In the genomic region with DNA sequence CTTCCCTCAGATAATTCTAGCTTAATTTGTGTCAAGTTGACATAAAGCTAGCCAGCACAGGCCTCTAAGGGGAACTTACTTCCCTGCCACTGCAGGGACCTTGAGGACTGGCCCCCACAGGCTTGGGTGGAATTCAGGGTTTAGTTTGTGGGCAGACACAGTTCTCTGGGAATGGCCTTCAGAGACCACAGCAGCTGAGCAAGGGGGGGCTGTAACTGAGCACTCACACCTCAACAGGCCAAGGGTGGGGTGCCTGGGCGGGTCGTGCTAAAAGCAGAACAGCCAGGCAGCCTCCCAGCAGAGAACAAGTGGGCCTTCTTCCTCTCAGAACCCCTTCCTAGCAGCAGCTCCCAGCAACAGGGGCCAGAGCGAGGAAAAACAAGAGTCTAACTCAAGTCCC, we compare ENCODE assay signal across 17 mouse cellular contexts. TPM values are rescaled to one million over a fixed set of nuclear protein-coding genes. Genes with fewer than 3 reads are reported as not detected.
A peak's percentile ranks its signal among the peaks of the same experiment; 100 is the strongest.
DNase-seq lines count a peak whose midpoint lies in the region; ATAC-seq and TF ChIP-seq lines count a peak whose summit lies in the region.
"Had no signal": no experiment of that assay in that cellular context is flagged by ENCODE, and none has a peak within 500 bp of the region (broad histone marks: within the 10 kb centered on the region; RNA-seq: fewer than 3 reads in every experiment).

No protein-coding gene starts in this region.

- no peak overlapping the region for H3K9ac ChIP-seq in embryonic facial prominence, embryonic 14.5 days (ENCODE audit: low read depth, low read length)
- H3K9ac ChIP-seq in limb, embryonic 14.5 days (ENCODE audit: low read depth, low read length, severe bottlenecking) = no peak overlapping the region
- H3K9ac ChIP-seq: forebrain, embryonic 15.5 days; heart, embryonic 12.5 days; hindbrain, embryonic 12.5 days had no signal

- H3ac ChIP-seq in myocyte (ENCODE audit: control insufficient read depth, insufficient read length) = no peak overlapping the region

- H3K79me2 ChIP-seq in myocyte (ENCODE audit: control insufficient read depth, insufficient read depth) = no peaks in the 10 kb centered on the region

- ATAC-seq in embryonic facial prominence, embryonic 14.5 days (ENCODE audit: low read depth) = peak; percentile 53; the same call in 1 of the 2 replicates
- ATAC-seq in limb, embryonic 14.5 days (ENCODE audit: low FRiP score, low read depth) = 0 out of 2 replicates have a peak, but pooled peaks have one; percentile 30
- ATAC-seq: forebrain, embryonic 15.5 days; hindbrain, postnatal 0 days had no signal

- no peak overlapping the region for H3K27ac ChIP-seq in embryonic facial prominence, embryonic 14.5 days (replicated peaks; ENCODE audit: low read depth, low read length)
- H3K27ac ChIP-seq in limb, embryonic 14.5 days (replicated peaks; ENCODE audit: low read depth, low read length) = no peak overlapping the region
- H3K27ac ChIP-seq: forebrain, embryonic 15.5 days; heart, adult 2 months; hindbrain, embryonic 12.5 days; hindbrain, postnatal 0 days had no signal

- H3K27me3 ChIP-seq in embryonic facial prominence, embryonic 14.5 days (replicated peaks; ENCODE audit: control insufficient read depth, insufficient read depth, low read length) = no peaks in the 10 kb centered on the region
- H3K27me3 ChIP-seq in limb, embryonic 14.5 days (ENCODE audit: control insufficient read depth, insufficient read depth, low read length) = no peaks in the 10 kb centered on the region
- H3K27me3 ChIP-seq in myocyte (ENCODE audit: control insufficient read depth, insufficient read depth, insufficient read length) = no peaks in the 10 kb centered on the region
- H3K27me3 ChIP-seq: forebrain, embryonic 15.5 days; heart, embryonic 12.5 days; hindbrain, embryonic 12.5 days had no signal

- TF ChIP-seq POLR2A in limb, embryonic 14.5 days (IDR thresholded peaks at IDR 0.05; ENCODE audit: borderline replicate concordance, extremely low read depth, insufficient read depth, insufficient read length) = no peak
- no peak for TF ChIP-seq POLR2A in myocyte (IDR thresholded peaks at IDR 0.05; ENCODE audit: insufficient read length, low read depth)

- no peak overlapping the region for H3K4me2 ChIP-seq in embryonic facial prominence, embryonic 14.5 days (ENCODE audit: low read depth, low read length)
- no peak overlapping the region for H3K4me2 ChIP-seq in limb, embryonic 14.5 days (replicated peaks; ENCODE audit: low read depth, low read length, severe bottlenecking)
- no peak overlapping the region for H3K4me2 ChIP-seq in myocyte (ENCODE audit: low read depth)
- H3K4me2 ChIP-seq: forebrain, embryonic 15.5 days; heart, embryonic 12.5 days; hindbrain, embryonic 12.5 days had no signal

- H3K4me3 ChIP-seq in embryonic facial prominence, embryonic 14.5 days (ENCODE audit: low read depth, low read length) = no peak overlapping the region
- H3K4me3 ChIP-seq in limb, embryonic 14.5 days (replicated peaks; ENCODE audit: low read length) = no peak overlapping the region
- H3K4me3 ChIP-seq in myocyte = no peak overlapping the region
- H3K4me3 ChIP-seq: forebrain, embryonic 15.5 days; heart, adult 2 months; heart, embryonic 12.5 days; hindbrain, embryonic 12.5 days had no signal

- no peaks in the 10 kb centered on the region for H3K36me3 ChIP-seq in embryonic facial prominence, embryonic 14.5 days (ENCODE audit: control insufficient read depth, insufficient read depth, low read length)
- H3K36me3 ChIP-seq in limb, embryonic 14.5 days (ENCODE audit: control insufficient read depth, insufficient read depth, low read length) = no peaks in the 10 kb centered on the region
- H3K36me3 ChIP-seq in myocyte (ENCODE audit: control insufficient read depth, insufficient read depth) = no peaks in the 10 kb centered on the region
- H3K36me3 ChIP-seq: forebrain, embryonic 15.5 days; heart, embryonic 12.5 days; hindbrain, embryonic 12.5 days had no signal

- 58% methylated on average over 3 of the region's 3 CpGs for WGBS in embryonic facial prominence, embryonic 14.5 days
- whole genome bisulfite sequencing in limb, embryonic 14.5 days = 81% methylated on average over 3 of the region's 3 CpGs

- H3K4me1 ChIP-seq in embryonic facial prominence, embryonic 14.5 days (ENCODE audit: control insufficient read depth, insufficient read depth, low read length) = no peaks in the 10 kb centered on the region
- no peaks in the 10 kb centered on the region for H3K4me1 ChIP-seq in limb, embryonic 14.5 days (ENCODE audit: control insufficient read depth, insufficient read depth, low read length)
- H3K4me1 ChIP-seq: forebrain, embryonic 15.5 days; hindbrain, embryonic 12.5 days had no signal

- no peaks in the 10 kb centered on the region for H3K9me3 ChIP-seq in embryonic facial prominence, embryonic 14.5 days (ENCODE audit: control insufficient read depth, low read length)
- no peaks in the 10 kb centered on the region for H3K9me3 ChIP-seq in limb, embryonic 14.5 days (ENCODE audit: control insufficient read depth, low read length)
- H3K9me3 ChIP-seq: forebrain, embryonic 15.5 days; heart, embryonic 12.5 days; hindbrain, embryonic 12.5 days had no signal

- DNase-seq in ovary, adult 18-20 months (ENCODE audit: low spot score) = peak; percentile 12
- DNase-seq in ovary, postnatal 36 days (ENCODE audit: low spot score) = no peak
- DNase-seq in embryonic facial prominence, embryonic 14.5 days (ENCODE audit: low spot score) = peak; percentile 39
- DNase-seq in limb, embryonic 14.5 days (ENCODE audit: low spot score) = no peak
- no peak for DNase-seq in yolk sac, embryonic 10.5 days (ENCODE audit: low spot score)
- no peak for DNase-seq in cerebellum, adult 18-20 months
- DNase-seq in gastrocnemius, postnatal 25 days = no peak
- DNase-seq: adrenal gland, postnatal 14 days; cerebellum, adult 2 months; cerebellum, postnatal 14 days; heart, adult 2 months had no signal

TF ChIP-seq in myocyte, 11 proteins besides CTCF, POLR2A, EP300 and RAD21:
- no peak for TF ChIP-seq MAX (IDR thresholded peaks at IDR 0.05; ENCODE audit: low read depth)
- no peak for TF ChIP-seq CEBPB (IDR thresholded peaks at IDR 0.05; ENCODE audit: insufficient read depth, poor library complexity, severe bottlenecking)
- peak in 2 of 3 experiments; percentile 51 to 83 for TF ChIP-seq MYOG (IDR thresholded peaks at IDR 0.05; ENCODE audit: control insufficient read depth in 1 of 3, insufficient read depth in 1 of 3, insufficient read length in 2 of 3, low read depth in 2 of 3)
- TF ChIP-seq MYOD1 (IDR thresholded peaks at IDR 0.05; ENCODE audit: control insufficient read depth in 1 of 3, insufficient read length in 2 of 3, low read depth in 2 of 3) = peak in 1 of 3 experiments; percentile 71
TF ChIP-seq in myocyte: peak in this region for 2.

RNA-seq across cellular contexts. Expression of gene A630001G21Rik, which starts 12.3 kb away (rescaled TPM):
- polyA plus RNA-seq in embryonic facial prominence, embryonic 14.5 days (2014; fragmentation: Nextera tagmentation; extraction: Ambion mirVana) = 1.7 and 2.5 TPM in 2 replicates
- 2.8 and 3.1 TPM in 2 replicates for polyA plus RNA-seq in limb, embryonic 14.5 days (2012; rRNA removed)
- 1.4 and 1.7 TPM in 2 replicates for polyA plus RNA-seq in limb, embryonic 14.5 days (2014; fragmentation: Nextera tagmentation; extraction: Ambion mirVana)
- 0.02 TPM for polyA plus RNA-seq in myocyte (2012; fragmentation: generic; extraction: Trizol)
- total RNA-seq in gastrocnemius, postnatal 25 days (2021) = under 1 TPM; 0.15 to 0.48 TPM
- total RNA-seq: gastrocnemius, adult 8-10 months; hindbrain, postnatal 0 days had no signal

RNA-seq across cellular contexts. Expression of gene Cab39, which starts 27.1 kb away (rescaled TPM):
- polyA plus RNA-seq in embryonic facial prominence, embryonic 14.5 days (2014; fragmentation: Nextera tagmentation; extraction: Ambion mirVana) = 45.1 and 45.2 TPM in 2 replicates
- polyA plus RNA-seq in limb, embryonic 14.5 days (2012; rRNA removed) = 59.4 and 61.4 TPM in 2 replicates
- 48.9 and 49.2 TPM in 2 replicates for polyA plus RNA-seq in limb, embryonic 14.5 days (2014; fragmentation: Nextera tagmentation; extraction: Ambion mirVana)
- polyA plus RNA-seq in myocyte (2012; fragmentation: generic; extraction: Trizol) = 29.0 TPM
- total RNA-seq in gastrocnemius, postnatal 25 days (2021) = 100 to 1,000 TPM; 142 to 177 TPM

Comparison
In these comparisons a context has a peak if more than half of its experiments do, and no peak if none do; other contexts are left out.
1. DNase-seq: peak in ovary, adult 18-20 months (single experiment) and embryonic facial prominence, embryonic 14.5 days (single experiment); none in ovary, postnatal 36 days (single experiment), limb, embryonic 14.5 days (single experiment), yolk sac, embryonic 10.5 days (single experiment), cerebellum, adult 18-20 months (0 of 2) and gastrocnemius, postnatal 25 days (single experiment).